Mouse (Mus musculus) spleen, postnatal 14 days (tissue): ENCODE results near the gene Lcp2.
"Not testable (repeated sequence)": the region's sequence is repeated elsewhere in the genome, so short reads cannot be mapped to it uniquely, and the experiment has no call there.

Source experiments
- DNase-seq, 2 experiments: peaks; one replicate each; pipeline ENCODE4 v3.0.0; 2021 to 2022; ENCODE audit warnings: low spot score in 2 of 2

Gene Lcp2

DNA sequence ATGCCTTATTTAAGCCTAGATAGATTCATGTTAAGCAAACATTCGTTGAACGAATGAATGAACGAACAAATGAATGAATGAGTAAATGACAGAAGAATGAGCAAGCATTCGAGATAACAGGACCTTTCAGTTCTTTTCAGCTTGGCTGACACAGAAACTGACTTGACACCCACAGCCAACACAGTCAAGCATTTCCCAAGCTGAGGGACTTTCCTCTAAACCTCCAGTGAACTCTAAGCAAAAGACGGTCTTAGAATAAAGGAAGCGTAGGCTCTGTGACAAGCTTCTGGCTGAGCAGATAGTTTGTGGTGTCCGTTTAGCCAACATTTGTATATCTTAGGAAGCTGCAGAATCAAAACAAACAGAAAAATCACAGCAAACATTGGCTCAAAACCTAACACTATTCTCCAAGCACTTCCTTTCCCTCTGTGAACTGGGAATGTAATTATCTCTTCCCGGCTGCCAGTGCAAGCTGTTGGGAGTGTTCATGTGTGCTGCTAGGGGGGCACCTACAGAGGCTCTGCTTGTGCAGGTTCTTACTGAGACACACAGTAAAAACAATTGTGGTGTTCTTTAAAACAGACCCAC is 39.5 kb downstream of the Lcp2 start:
- no peak for DNase-seq

GRCm38 (mm10) chr11:34087064-34087463 is 40.3 kb downstream of the Lcp2 start:
- DNase-seq, result no peak

GRCm38 (mm10) chr11:34098422-34098821 is 51.7 kb downstream of the Lcp2 start, which contains the start of gene 4930469K13Rik:
4930469K13Rik (minus strand) TSS chr11:34098554.
- no peak for DNase-seq

DNA sequence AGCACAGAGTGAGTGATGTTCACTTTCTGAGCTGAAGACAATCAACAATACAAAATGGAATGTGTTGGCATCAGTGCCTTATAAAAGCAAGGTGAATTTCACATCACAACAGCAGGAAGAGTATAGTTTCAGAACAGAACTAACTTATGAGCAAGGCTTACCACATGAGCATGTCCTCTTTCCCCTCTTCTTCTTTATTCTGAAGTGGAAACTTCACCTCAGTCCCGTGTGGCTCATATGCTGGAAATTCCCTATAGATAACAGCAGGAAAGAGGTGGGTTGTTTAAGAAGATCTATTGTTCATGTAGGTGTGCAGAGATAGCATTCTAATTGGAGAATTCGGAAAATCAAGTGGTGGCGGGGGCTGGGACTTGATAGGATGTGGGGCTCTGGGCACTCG is 55.1 kb downstream of the Lcp2 start:
- no peak for DNase-seq

GRCm38 (mm10) chr11:34104919-34105318 is 58.2 kb downstream of the Lcp2 start:
- DNase-seq, result no peak

DNA sequence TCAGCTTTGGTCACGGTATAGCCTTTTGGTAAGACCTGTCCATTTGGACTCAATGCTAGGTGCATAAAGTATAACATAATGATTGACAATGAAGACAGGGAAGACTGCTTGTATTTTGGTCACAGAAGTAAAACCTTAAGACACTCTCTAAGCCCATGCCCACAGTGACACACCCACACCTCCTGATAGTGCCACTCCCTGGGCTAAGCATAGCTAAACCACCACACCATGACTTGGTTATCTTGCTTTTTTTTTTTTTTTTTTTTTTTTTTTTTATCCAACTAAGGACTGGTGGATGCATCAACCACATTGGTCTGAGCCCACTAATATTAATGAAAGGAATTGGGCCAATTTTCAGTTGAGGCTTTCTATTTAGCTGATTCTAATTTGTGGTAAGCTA is 62.5 kb downstream of the Lcp2 start:
- no peak for DNase-seq

GRCm38 (mm10) chr11:34111940-34112339 is 65.2 kb downstream of the Lcp2 start:
- DNase-seq, result no peak

GRCm38 (mm10) chr11:34112781-34113380 is 66.2 kb downstream of the Lcp2 start:
- DNase-seq, result no peak

DNA sequence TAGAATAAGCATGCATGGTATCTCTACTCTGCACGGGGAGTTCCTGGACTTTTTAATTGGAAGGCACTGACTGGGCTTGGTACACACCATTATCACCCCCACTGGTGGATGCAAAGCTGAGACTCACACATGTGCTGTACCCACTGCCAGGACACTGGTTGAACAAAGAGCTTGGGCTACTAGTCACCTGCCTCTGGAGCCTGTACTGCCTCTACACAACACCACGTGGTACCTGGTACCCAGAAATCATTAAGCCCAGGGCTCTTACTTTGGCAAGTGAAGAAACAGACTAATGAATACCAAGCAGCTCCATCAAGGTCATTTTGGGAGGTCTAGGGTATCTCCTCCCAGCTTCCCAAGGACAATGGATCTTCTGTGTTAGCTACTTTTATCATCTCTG is 67.0 kb downstream of the Lcp2 start:
- DNase-seq, result no peak

DNA sequence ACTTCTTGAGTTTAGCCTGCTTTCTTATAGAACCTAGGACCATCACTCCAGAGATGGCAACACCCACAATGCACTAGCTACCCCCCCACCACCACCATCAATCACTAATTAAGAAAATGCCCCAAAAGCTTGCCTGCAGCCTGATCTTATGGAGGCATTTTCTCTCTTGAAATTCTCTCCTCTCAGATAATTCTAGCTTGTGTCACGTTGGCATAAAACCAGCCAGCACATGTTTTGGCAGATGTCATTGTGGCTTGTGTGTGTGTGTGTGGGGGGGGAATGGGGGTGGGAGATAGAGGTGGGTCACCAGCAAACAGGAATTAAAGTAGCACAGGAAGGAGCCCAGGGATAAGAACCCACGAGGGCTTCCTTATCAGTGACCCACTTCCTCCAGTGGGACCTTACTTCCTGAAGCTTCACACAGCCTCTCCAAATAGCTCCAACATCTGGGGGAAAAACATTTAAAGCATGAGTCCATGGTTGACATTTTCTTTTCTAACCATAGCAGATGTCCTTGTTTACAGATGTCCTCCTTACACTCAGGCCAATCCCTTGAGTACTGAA is 69.9 kb downstream of the Lcp2 start:
- no peak for DNase-seq

- no peak for DNase-seq
Measured at GRCm38 (mm10) chr11:34117581-34117980, 70.9 kb downstream of the Lcp2 start.

- no peak for DNase-seq
Measured at GRCm38 (mm10) chr11:34118319-34118718, 71.6 kb downstream of the Lcp2 start.

- no peak for DNase-seq
Measured at GRCm38 (mm10) chr11:34123147-34123546, 76.4 kb downstream of the Lcp2 start.

DNA sequence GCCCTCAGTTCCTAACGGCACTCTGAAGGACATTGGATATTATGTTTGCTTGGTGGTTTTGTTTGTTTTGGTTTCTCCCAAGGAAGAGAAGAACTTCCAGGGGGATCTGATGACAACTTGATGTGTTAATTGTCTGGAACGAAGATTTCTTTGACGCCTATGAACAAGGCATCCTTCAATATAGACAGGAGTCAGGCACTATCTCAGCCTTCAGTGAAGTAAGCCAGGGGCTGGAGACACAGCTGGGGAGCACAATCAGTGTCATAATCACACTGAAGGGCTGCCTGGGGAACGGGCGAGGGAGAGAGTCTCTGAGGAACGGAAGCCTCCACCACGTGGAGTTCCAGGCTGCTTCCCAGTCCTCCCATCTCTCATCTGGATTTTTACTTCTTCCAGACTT is 78.1 kb downstream of the Lcp2 start:
- DNase-seq, result no peak

- DNase-seq, result not testable (repeated sequence)
Measured at GRCm38 (mm10) chr11:34125727-34126126, 79.0 kb downstream of the Lcp2 start.

- no peak for DNase-seq
Measured at GRCm38 (mm10) chr11:34128412-34128811, 81.7 kb downstream of the Lcp2 start.

- no peak for DNase-seq
Measured at GRCm38 (mm10) chr11:34139296-34139695, 92.6 kb downstream of the Lcp2 start.
